ENCODE assay signal across 13 mouse cellular contexts in the genomic region with DNA sequence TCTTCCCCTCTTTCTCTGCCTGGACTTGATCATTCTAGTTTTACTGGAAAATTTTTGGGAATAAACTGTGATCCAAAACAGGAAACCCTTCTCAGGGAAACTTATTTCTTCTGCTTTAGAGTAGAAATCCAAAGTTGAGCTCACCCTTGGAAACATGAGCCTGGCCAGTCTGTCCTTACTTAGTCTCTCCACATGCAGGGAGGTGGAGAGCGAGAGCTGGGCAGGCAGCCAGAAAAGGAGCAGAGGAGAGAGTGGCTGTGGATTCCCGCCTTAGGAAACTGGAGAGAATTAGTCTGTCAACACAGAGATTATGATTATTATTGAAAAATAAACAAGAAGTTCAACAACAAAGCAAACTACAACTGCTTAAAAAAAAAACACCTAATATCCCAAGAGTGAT. TPM values are rescaled to one million over a fixed set of nuclear protein-coding genes. Genes with fewer than 3 reads are reported as not detected.
DNase-seq lines count a peak whose midpoint lies in the region; ATAC-seq and TF ChIP-seq lines count a peak whose summit lies in the region.
"Had no signal": no experiment of that assay in that cellular context is flagged by ENCODE, and none has a peak within 500 bp of the region (broad histone marks: within the 10 kb centered on the region; RNA-seq: fewer than 3 reads in every experiment).

No protein-coding gene starts in this region.

- no peak for ATAC-seq in lung, postnatal 0 days
- ATAC-seq in midbrain, embryonic 13.5 days = no peak
- ATAC-seq in hindbrain, embryonic 16.5 days = no peak
- ATAC-seq in hindbrain, postnatal 0 days = no peak

- H3K4me2 ChIP-seq in lung, postnatal 0 days (replicated peaks; ENCODE audit: low read depth, low read length) = no peak overlapping the region
- H3K4me2 ChIP-seq in midbrain, embryonic 13.5 days (replicated peaks) = no peak overlapping the region
- no peak overlapping the region for H3K4me2 ChIP-seq in hindbrain, embryonic 16.5 days (ENCODE audit: low read length)
- H3K4me2 ChIP-seq in hindbrain, postnatal 0 days (ENCODE audit: low read depth, low read length) = no peak overlapping the region
- H3K4me2 ChIP-seq: liver, embryonic 13.5 days had no signal

- H3K4me3 ChIP-seq in lung, postnatal 0 days (ENCODE audit: low read depth, low read length) = no peak overlapping the region
- no peak overlapping the region for H3K4me3 ChIP-seq in midbrain, embryonic 13.5 days (replicated peaks)
- no peak overlapping the region for H3K4me3 ChIP-seq in hindbrain, embryonic 16.5 days (ENCODE audit: low read length)
- no peak overlapping the region for H3K4me3 ChIP-seq in hindbrain, postnatal 0 days (ENCODE audit: low read length)
- H3K4me3 ChIP-seq: erythroblast, embryonic 14.5 days; liver, embryonic 13.5 days had no signal

- TF ChIP-seq EP300 in lung, postnatal 0 days (IDR thresholded peaks at IDR 0.05) = no peak

- no peaks in the 10 kb centered on the region for H3K4me1 ChIP-seq in lung, postnatal 0 days (ENCODE audit: insufficient read depth, low read depth, low read length)
- H3K4me1 ChIP-seq in midbrain, embryonic 13.5 days (replicated peaks) = no peaks in the 10 kb centered on the region
- H3K4me1 ChIP-seq in hindbrain, embryonic 16.5 days (ENCODE audit: control insufficient read depth, insufficient read depth, low read depth, low read length) = no peaks in the 10 kb centered on the region
- no peaks in the 10 kb centered on the region for H3K4me1 ChIP-seq in hindbrain, postnatal 0 days (ENCODE audit: insufficient read depth, low read length)
- H3K4me1 ChIP-seq: liver, embryonic 13.5 days had no signal

- no peak overlapping the region for H3K27ac ChIP-seq in lung, postnatal 0 days (ENCODE audit: low read length)
- H3K27ac ChIP-seq in midbrain, embryonic 13.5 days = no peak overlapping the region
- H3K27ac ChIP-seq in hindbrain, embryonic 16.5 days (ENCODE audit: low read depth, low read length) = no peak overlapping the region
- no peak overlapping the region for H3K27ac ChIP-seq in hindbrain, postnatal 0 days
- H3K27ac ChIP-seq: liver, embryonic 13.5 days had no signal

- 21% methylated on average over 2 of the region's 2 CpGs for WGBS in lung, postnatal 0 days
- 48% methylated on average over 2 of the region's 2 CpGs for WGBS in midbrain, embryonic 13.5 days
- whole genome bisulfite sequencing in hindbrain, embryonic 16.5 days = 66% methylated on average over 2 of the region's 2 CpGs
- WGBS in hindbrain, postnatal 0 days = 39% methylated on average over 2 of the region's 2 CpGs

- TF ChIP-seq CTCF in lung, postnatal 0 days (IDR thresholded peaks at IDR 0.05) = no peak
- no peak for TF ChIP-seq CTCF in hindbrain, postnatal 0 days (IDR thresholded peaks at IDR 0.05; ENCODE audit: low read depth)

- H3K9ac ChIP-seq in lung, postnatal 0 days (replicated peaks; ENCODE audit: low read depth) = no peak overlapping the region
- H3K9ac ChIP-seq in midbrain, embryonic 13.5 days (replicated peaks) = no peak overlapping the region
- H3K9ac ChIP-seq in hindbrain, embryonic 16.5 days (ENCODE audit: low read depth, low read length) = no peak overlapping the region
- no peak overlapping the region for H3K9ac ChIP-seq in hindbrain, postnatal 0 days (replicated peaks; ENCODE audit: low read length)
- H3K9ac ChIP-seq: liver, embryonic 13.5 days had no signal

- H3K9me3 ChIP-seq in lung, postnatal 0 days (ENCODE audit: low read length) = no peaks in the 10 kb centered on the region
- H3K9me3 ChIP-seq in midbrain, embryonic 13.5 days = no peaks in the 10 kb centered on the region
- H3K9me3 ChIP-seq in hindbrain, embryonic 16.5 days (ENCODE audit: control insufficient read depth, low read length) = no peaks in the 10 kb centered on the region
- no peaks in the 10 kb centered on the region for H3K9me3 ChIP-seq in hindbrain, postnatal 0 days (ENCODE audit: low read length)
- H3K9me3 ChIP-seq: G1E; liver, embryonic 13.5 days had no signal

- DNase-seq in kidney, postnatal 36 days = peak; percentile 4 to 38
- DNase-seq in kidney, adult 18-20 months = no peak
- peak; percentile 65 to 68 for DNase-seq in adrenal gland, postnatal 36 days
- DNase-seq in heart, adult 8-10 months (ENCODE audit: low spot score) = peak; percentile 47
- DNase-seq in lung, postnatal 0 days (ENCODE audit: low spot score) = peak; percentile 16
- no peak for DNase-seq in hindbrain, postnatal 0 days (ENCODE audit: low spot score)
- DNase-seq: liver, embryonic 13.5 days had no signal

- H3K36me3 ChIP-seq in lung, postnatal 0 days (ENCODE audit: insufficient read depth, low read length) = no peaks in the 10 kb centered on the region
- H3K36me3 ChIP-seq in midbrain, embryonic 13.5 days = no peaks in the 10 kb centered on the region
- no peaks in the 10 kb centered on the region for H3K36me3 ChIP-seq in hindbrain, embryonic 16.5 days (ENCODE audit: control insufficient read depth, insufficient read depth, low read length)
- H3K36me3 ChIP-seq in hindbrain, postnatal 0 days (ENCODE audit: insufficient read depth, low read length) = no peaks in the 10 kb centered on the region
- H3K36me3 ChIP-seq: G1E; liver, embryonic 13.5 days had no signal

- no peaks in the 10 kb centered on the region for H3K27me3 ChIP-seq in lung, postnatal 0 days (replicated peaks; ENCODE audit: insufficient read depth, low read length)
- no peaks in the 10 kb centered on the region for H3K27me3 ChIP-seq in midbrain, embryonic 13.5 days
- no peaks in the 10 kb centered on the region for H3K27me3 ChIP-seq in hindbrain, embryonic 16.5 days (replicated peaks; ENCODE audit: control insufficient read depth, insufficient read depth, low read length)
- no peaks in the 10 kb centered on the region for H3K27me3 ChIP-seq in hindbrain, postnatal 0 days (ENCODE audit: insufficient read depth, low read length)
- H3K27me3 ChIP-seq: liver, embryonic 13.5 days had no signal

RNA-seq across cellular contexts. Expression of gene Frmd7, which starts 6.1 kb away (rescaled TPM):
- not detected for total RNA-seq in adrenal gland, postnatal 36 days (2021)
- under 1 TPM in 3 of 4 experiments, not detected in 1; 0.11 to 0.35 (median 0.25) TPM for total RNA-seq in heart, adult 8-10 months (2022)
- not detected in 2 replicates for polyA plus RNA-seq in lung, postnatal 0 days (2015; fragmentation: Nextera tagmentation; extraction: Ambion mirVana)
- polyA plus RNA-seq in midbrain, embryonic 13.5 days (2015; fragmentation: Nextera tagmentation; extraction: Ambion mirVana) = 0.09 and 0.17 TPM in 2 replicates
- polyA plus RNA-seq in hindbrain, embryonic 16.5 days (2015; fragmentation: Nextera tagmentation; extraction: Ambion mirVana) = 0.08 and 0.19 TPM in 2 replicates
- 0.50 and 0.52 TPM in 2 replicates for total RNA-seq in hindbrain, postnatal 0 days (2014; rRNA removed)
- polyA plus RNA-seq in hindbrain, postnatal 0 days (2015; fragmentation: Nextera tagmentation; extraction: Ambion mirVana) = 0.09 and 0.36 TPM in 2 replicates
- total RNA-seq: G1E had no signal
- polyA plus RNA-seq: erythroblast, embryonic 14.5 days; G1E; intestine, embryonic 14.5 days; neural tube, embryonic 11.5 days had no signal

Comparison
In these comparisons a context has a peak if more than half of its experiments do, and no peak if none do; other contexts are left out.
1. DNase-seq: peak in kidney, postnatal 36 days (2 of 2), adrenal gland, postnatal 36 days (2 of 2), heart, adult 8-10 months (single experiment) and lung, postnatal 0 days (single experiment); none in kidney, adult 18-20 months (single experiment) and hindbrain, postnatal 0 days (single experiment).